Mouse (Mus musculus) kidney, embryonic 14.5 days (tissue): ENCODE results near the gene Cfap77. TPM values are rescaled to one million over a fixed set of nuclear protein-coding genes. Genes with fewer than 3 reads are reported as not detected.

Experiments used
- ATAC-seq: fragments of 200-750 bp; cut with Nextera tagmentation; 2 replicates; pipeline ENCODE4 v1.8.0; 2017; ENCODE audit warnings: moderate number of reproducible peaks, mild to moderate bottlenecking, moderate TSS enrichment, moderate library complexity; ENCODE audit not compliant: low FRiP score, low TSS enrichment
- H3K27ac ChIP-seq: fragments of 300-500 bp; sonication (generic); 2 replicates; pipeline ENCODE4 v1.5.1; 2014; ENCODE audit warnings: low read depth, mild to moderate bottlenecking, low read length, moderate library complexity, mixed read lengths
- H3K27me3 ChIP-seq: fragments of 300-500 bp; sonication (generic); 2 replicates; pipeline ENCODE4 v1.6.1; 2014; ENCODE audit warnings: mild to moderate bottlenecking, low read length; ENCODE audit not compliant: control insufficient read depth, insufficient read depth
- H3K36me3 ChIP-seq: fragments of 300-500 bp; sonication (generic); 2 replicates; pipeline ENCODE4 v1.6.1; 2014; ENCODE audit warnings: low read length, mixed read lengths; ENCODE audit not compliant: control insufficient read depth, insufficient read depth
- H3K4me1 ChIP-seq: fragments of 300-500 bp; sonication (generic); 2 replicates; pipeline ENCODE4 v1.6.1; 2014; ENCODE audit warnings: low read length, mixed read lengths; ENCODE audit not compliant: control insufficient read depth, insufficient read depth
- H3K4me2 ChIP-seq: fragments of 300-500 bp; sonication (generic); replicated peaks from 2 replicates; pipeline ENCODE4 v1.6.1; 2014; ENCODE audit warnings: low read depth, mild to moderate bottlenecking, low read length
- H3K4me3 ChIP-seq: fragments of 300-500 bp; sonication (generic); 2 replicates; pipeline ENCODE4 v1.5.1; 2014; ENCODE audit warnings: mild to moderate bottlenecking, low read length
- H3K9ac ChIP-seq: fragments of 300-500 bp; sonication (generic); 2 replicates; pipeline ENCODE4 v1.6.1; 2014; ENCODE audit warnings: low read depth, mild to moderate bottlenecking, low read length, moderate library complexity
- H3K9me3 ChIP-seq: fragments of 300-500 bp; sonication (generic); 2 replicates; pipeline ENCODE4 v1.6.1; 2016; ENCODE audit warnings: low read length; ENCODE audit not compliant: control insufficient read depth
- WGBS: fragments of 180-500 bp; shearing (Covaris S2); extraction: QIAGEN DNeasy Blood & Tissue Kit; methylation state at CpG from one replicate; pipeline ENCODE4 v1.1.7; 2014; 5-methylcytosine and 5-hydroxymethylcytosine counted together
- polyA plus RNA-seq: library from polyadenylated mRNA; unstranded; fragments of >200 nt; fragmentation: Nextera tagmentation; extraction: Ambion mirVana; gene quantifications from 2 replicates; pipeline ENCODE4 v1.2.1, GENCODE M21; 2014

Cfap77 gene
- polyA plus RNA-seq, 1 experiment from 2014 or later: 0.51 TPM

DNA sequence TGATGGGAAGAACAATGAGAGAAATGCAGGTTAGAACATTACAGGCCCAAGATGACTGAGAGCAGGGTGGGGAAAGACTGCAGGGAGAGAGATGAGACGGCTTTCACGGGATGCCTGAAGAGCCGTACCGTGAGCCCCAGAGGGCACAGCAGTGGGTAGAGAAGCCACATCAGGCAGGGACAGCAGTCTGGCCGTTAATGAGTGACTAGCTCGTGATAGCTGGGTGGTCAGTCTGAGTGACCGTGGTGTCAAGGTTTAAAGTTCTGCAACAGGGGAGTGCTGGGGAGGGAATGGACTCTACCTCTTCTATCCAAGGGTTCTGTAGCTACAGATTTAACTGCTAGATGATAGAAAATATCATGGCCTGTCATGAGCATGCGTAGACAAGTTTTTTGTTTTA is 19.2 kb downstream of the Cfap77 start:
- no peak overlapping the region for H3K27ac ChIP-seq
- no peak overlapping the region for H3K4me3 ChIP-seq
- no peak for ATAC-seq
- peaks cover 44% of the 10 kb centered on the region for H3K27me3 ChIP-seq
- no peaks in the 10 kb centered on the region for H3K36me3 ChIP-seq
- H3K9ac ChIP-seq: no peak overlapping the region
- no peak overlapping the region for H3K4me2 ChIP-seq
- no peaks in the 10 kb centered on the region for H3K4me1 ChIP-seq
- H3K9me3 ChIP-seq: no peaks in the 10 kb centered on the region
- 55% methylated on average over 8 of the region's 8 CpGs for WGBS

GRCm38 (mm10) chr2:29034542-29035475 is 20.1 kb downstream of the Cfap77 start:
- Histone ChIP-seq H3K27ac (no peak overlapping the region), H3K9ac (no peak overlapping the region), H3K36me3 (no peaks in the 10 kb centered on the region), H3K4me2 (no peak overlapping the region), H3K4me1 (no peaks in the 10 kb centered on the region), H3K4me3 (no peak overlapping the region), H3K9me3 (no peaks in the 10 kb centered on the region), H3K27me3 (peaks cover 45% of the 10 kb centered on the region)
- WGBS: 61% methylated on average over 20 of the region's 20 CpGs
- ATAC-seq: no peak

- no peak overlapping the region for H3K9ac ChIP-seq
- H3K4me1 ChIP-seq: no peaks in the 10 kb centered on the region
- H3K9me3 ChIP-seq: no peaks in the 10 kb centered on the region
- 87% methylated on average over 4 of the region's 4 CpGs for WGBS
- H3K27me3 ChIP-seq: peaks cover 26% of the 10 kb centered on the region
- no peak overlapping the region for H3K27ac ChIP-seq
- no peak overlapping the region for H3K4me3 ChIP-seq
- no peak overlapping the region for H3K4me2 ChIP-seq
- no peak for ATAC-seq
- H3K36me3 ChIP-seq: no peaks in the 10 kb centered on the region
Measured at GRCm38 (mm10) chr2:29031951-29032350, 22.9 kb downstream of the Cfap77 start.

- 48% methylated on average over 20 of the region's 20 CpGs for WGBS
- no peak overlapping the region for H3K27ac ChIP-seq
- no peaks in the 10 kb centered on the region for H3K9me3 ChIP-seq
- H3K9ac ChIP-seq: no peak overlapping the region
- H3K4me2 ChIP-seq: no peak overlapping the region
- no peak overlapping the region for H3K4me3 ChIP-seq
- H3K27me3 ChIP-seq: peaks cover 21% of the 10 kb centered on the region
- H3K36me3 ChIP-seq: no peaks in the 10 kb centered on the region
- H3K4me1 ChIP-seq: no peaks in the 10 kb centered on the region
- ATAC-seq: no peak
Measured at GRCm38 (mm10) chr2:29030048-29030734, 24.7 kb downstream of the Cfap77 start.

- 79% methylated on average over 5 of the region's 5 CpGs for WGBS
- Histone ChIP-seq H3K9me3 (no peaks in the 10 kb centered on the region), H3K4me2 (no peak overlapping the region), H3K4me3 (no peak overlapping the region), H3K27me3 (peaks cover 8% of the 10 kb centered on the region), H3K27ac (no peak overlapping the region), H3K4me1 (no peaks in the 10 kb centered on the region), H3K9ac (no peak overlapping the region), H3K36me3 (no peaks in the 10 kb centered on the region)
- ATAC-seq: no peak
Measured at GRCm38 (mm10) chr2:29025284-29025683, 29.6 kb downstream of the Cfap77 start.

DNA sequence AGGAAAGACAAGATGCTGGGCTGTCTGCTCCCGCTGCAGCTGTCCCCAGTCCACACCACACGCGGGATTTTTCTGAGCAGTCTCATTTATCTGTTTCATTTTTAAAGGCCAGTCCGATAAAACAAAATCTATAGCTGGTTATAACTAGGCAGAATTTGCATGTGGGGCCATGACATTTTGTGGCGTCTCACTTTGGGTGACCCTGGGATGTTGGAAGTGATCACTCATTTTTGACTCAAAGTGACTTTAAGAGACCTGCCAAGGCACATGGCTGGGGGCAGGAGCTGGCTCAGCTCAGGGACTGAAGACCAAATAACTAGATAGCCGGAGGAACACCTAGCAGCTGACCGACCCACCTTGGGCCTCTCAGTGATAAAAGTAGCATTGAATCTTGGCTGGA is 31.9 kb downstream of the Cfap77 start:
- Histone ChIP-seq H3K9me3 (no peaks in the 10 kb centered on the region), H3K4me3 (no peak overlapping the region), H3K36me3 (no peaks in the 10 kb centered on the region), H3K4me1 (no peaks in the 10 kb centered on the region), H3K9ac (no peak overlapping the region), H3K4me2 (no peak overlapping the region), H3K27ac (no peak overlapping the region), H3K27me3 (peaks cover 5% of the 10 kb centered on the region; the same call in 1 of the 2 replicates)
- WGBS: 84% methylated on average over 7 of the region's 7 CpGs
- ATAC-seq: no peak

- 17% methylated on average over 17 of the region's 17 CpGs for WGBS
- H3K4me3 ChIP-seq: no peak overlapping the region
- H3K36me3 ChIP-seq: no peaks in the 10 kb centered on the region
- H3K9ac ChIP-seq: no peak overlapping the region
- no peak for ATAC-seq
- no peak overlapping the region for H3K27ac ChIP-seq
- peaks cover 5% of the 10 kb centered on the region; the same call in 1 of the 2 replicates for H3K27me3 ChIP-seq
- H3K9me3 ChIP-seq: no peaks in the 10 kb centered on the region
- no peaks in the 10 kb centered on the region for H3K4me1 ChIP-seq
- H3K4me2 ChIP-seq: no peak overlapping the region
Measured at GRCm38 (mm10) chr2:29021025-29021424, 33.8 kb downstream of the Cfap77 start.

GRCm38 (mm10) chr2:29018680-29019079 is 36.2 kb downstream of the Cfap77 start:
- H3K4me1 ChIP-seq: no peaks in the 10 kb centered on the region
- ATAC-seq: no peak
- no peaks in the 10 kb centered on the region for H3K9me3 ChIP-seq
- H3K4me2 ChIP-seq: no peak overlapping the region
- H3K27ac ChIP-seq: no peak overlapping the region
- 49% methylated on average over 5 of the region's 5 CpGs for WGBS
- peaks cover 11% of the 10 kb centered on the region for H3K27me3 ChIP-seq
- no peak overlapping the region for H3K9ac ChIP-seq
- no peaks in the 10 kb centered on the region for H3K36me3 ChIP-seq
- no peak overlapping the region for H3K4me3 ChIP-seq
